Mouse (Mus musculus) liver, adult 2 months (tissue): ENCODE data around the gene Wdr66. TPM values are rescaled to one million over a fixed set of nuclear protein-coding genes. Genes with fewer than 3 reads are reported as not detected.

ENCODE experiments used
- DNase-seq: peaks from one replicate; pipeline ENCODE4 v3.0.0-alpha.2; 2011; ENCODE audit warnings: low read depth, low spot score; ENCODE audit errors: extremely low read depth
- H3K27ac ChIP-seq: fragments of 200-500 bp; replicated peaks from 2 replicates; pipeline ENCODE4 v1.5.1; 2012; ENCODE audit warnings: low read depth, mild to moderate bottlenecking, control low read depth, inconsistent platforms, low read length; ENCODE audit not compliant: insufficient read depth
- H3K27me3 ChIP-seq: fragments of 200-500 bp; 2 replicates; pipeline ENCODE4 v1.6.1; 2012; ENCODE audit warnings: mild to moderate bottlenecking, moderate library complexity, low read length, inconsistent platforms; ENCODE audit not compliant: control insufficient read depth, insufficient read depth
- H3K36me3 ChIP-seq: fragments of 200-500 bp; 2 replicates; pipeline ENCODE4 v1.6.1; 2012; ENCODE audit warnings: low read length, inconsistent platforms; ENCODE audit not compliant: control insufficient read depth, insufficient read depth
- H3K4me1 ChIP-seq: fragments of 200-500 bp; 2 replicates; pipeline ENCODE4 v1.6.1; 2011; ENCODE audit warnings: low read length; ENCODE audit not compliant: control insufficient read depth, insufficient read depth
- H3K4me3 ChIP-seq: fragments of 200-500 bp; 2 replicates; pipeline ENCODE4 v1.5.1; 2011; ENCODE audit warnings: low read depth, mild to moderate bottlenecking, control low read depth, low read length, moderate library complexity; ENCODE audit not compliant: insufficient read depth
- H3K79me2 ChIP-seq: fragments of 200-500 bp; 2 replicates; pipeline ENCODE4 v1.6.1; 2012; ENCODE audit warnings: inconsistent platforms, mild to moderate bottlenecking, low read length, moderate library complexity; ENCODE audit not compliant: control insufficient read depth, insufficient read depth
- H3K9ac ChIP-seq: fragments of 200-500 bp; 2 replicates; pipeline ENCODE4 v1.6.1; 2012; ENCODE audit warnings: low read depth, mild to moderate bottlenecking, control low read depth, inconsistent platforms, low read length
- CTCF ChIP-seq: fragments of 200-500 bp; IDR thresholded peaks from 2 replicates; pipeline ENCODE4 v1.5.1; 2011; ENCODE audit warnings: low read depth, low read length, control low read depth
- POLR2A ChIP-seq: fragments of 200-500 bp; IDR thresholded peaks from 2 replicates; pipeline ENCODE4 v1.6.1; 2011; ENCODE audit warnings: low read length, control low read depth; ENCODE audit not compliant: insufficient read depth; ENCODE audit errors: extremely low read depth
- WGBS: fragments of 180-500 bp; shearing (Covaris S2); methylation state at CpG from one replicate; pipeline ENCODE4 v1.1.7; 2018; 5-methylcytosine and 5-hydroxymethylcytosine counted together
- polyA plus RNA-seq: library from polyadenylated mRNA; depleted of rRNA; stranded (reverse); fragments of >200 nt; gene quantifications from 2 replicates; pipeline ENCODE4 v1.2.3, GENCODE M21; 2012; rRNA removed
- total RNA-seq: library from RNA; depleted of rRNA; stranded (reverse); fragments of >200 nt; gene quantifications from 2 replicates; pipeline ENCODE4 v1.2.3, GENCODE M21; 2014; rRNA removed

Gene Wdr66
- total and polyA plus RNA-seq, 2 experiments = 0.37 to 0.60 TPM

GRCm38 (mm10) chr5:123368869-123369488 lies 117.1 kb downstream of the Wdr66 start:
- 81% methylated on average over 13 of the region's 13 CpGs for WGBS
- Histone ChIP-seq H3K36me3 (peaks cover 13% of the 10 kb centered on the region), H3K9ac (no peak overlapping the region), H3K79me2 (no peaks in the 10 kb centered on the region), H3K4me1 (peaks cover 2% of the 10 kb centered on the region), H3K4me3 (no peak overlapping the region), H3K27me3 (no peaks in the 10 kb centered on the region), H3K27ac (no peak overlapping the region)
- peak; percentile 25 for DNase-seq
- TF ChIP-seq POLR2A (no peak), CTCF (peak; percentile 93)

DNA sequence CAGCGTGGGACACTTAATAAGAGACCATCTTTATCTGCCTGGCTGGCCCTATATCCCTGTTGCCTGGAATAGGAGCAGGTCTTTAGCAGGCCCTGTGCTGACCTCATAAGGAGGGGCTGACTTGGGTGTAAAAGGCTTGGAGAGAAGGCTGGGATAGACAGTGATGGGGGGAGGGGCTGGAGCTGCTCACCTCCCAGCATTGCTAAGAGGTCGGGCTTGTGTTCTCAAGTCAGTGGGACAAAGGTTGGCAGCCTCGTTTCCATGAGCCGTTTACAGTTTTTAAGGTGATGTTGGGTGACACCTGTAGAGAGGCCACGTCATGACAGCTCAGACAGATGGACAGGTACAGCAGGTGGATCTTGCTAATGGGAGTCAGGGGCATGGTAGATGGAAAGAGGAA lies 118.1 kb downstream of the Wdr66 start:
- Histone ChIP-seq H3K36me3 (peaks cover 13% of the 10 kb centered on the region), H3K4me3 (no peak overlapping the region), H3K27ac (no peak overlapping the region), H3K4me1 (no peaks in the 10 kb centered on the region; the same call in 1 of the 2 replicates), H3K79me2 (no peaks in the 10 kb centered on the region), H3K27me3 (no peaks in the 10 kb centered on the region), H3K9ac (no peak overlapping the region)
- TF ChIP-seq CTCF = no peak
- WGBS = 77% methylated on average over 5 of the region's 5 CpGs
- DNase-seq = no peak

DNA sequence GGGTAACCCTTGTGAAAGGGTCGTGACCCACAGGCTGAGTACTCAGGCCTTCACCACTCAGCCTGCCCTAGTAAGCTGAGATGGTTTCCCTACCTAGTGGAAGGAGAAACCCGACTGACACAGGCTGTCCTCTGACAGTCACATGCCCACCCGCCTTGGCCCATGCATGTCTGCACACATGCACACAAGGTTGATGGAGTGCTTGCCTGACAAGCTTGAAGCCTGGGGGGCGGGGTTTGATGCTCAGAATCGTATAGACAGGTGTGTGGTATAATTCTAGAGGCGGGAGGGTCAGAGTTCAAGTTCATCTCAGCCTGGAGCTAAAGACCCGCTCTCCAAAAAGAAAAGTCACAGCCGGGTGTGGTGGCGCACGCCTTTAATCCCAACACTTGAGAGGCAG lies 123.4 kb downstream of the Wdr66 start:
- H3K27ac ChIP-seq = no peak overlapping the region
- WGBS = 94% methylated on average over 10 of the region's 10 CpGs
- H3K79me2 ChIP-seq = no peaks in the 10 kb centered on the region
- H3K4me1 ChIP-seq = peaks cover 2% of the 10 kb centered on the region; the same call in 1 of the 2 replicates
- H3K27me3 ChIP-seq = no peaks in the 10 kb centered on the region
- no peak overlapping the region for H3K9ac ChIP-seq
- H3K36me3 ChIP-seq = peaks cover 11% of the 10 kb centered on the region
- TF ChIP-seq POLR2A = no peak
- TF ChIP-seq CTCF = no peak
- DNase-seq = no peak
- H3K4me3 ChIP-seq = no peak overlapping the region

DNA sequence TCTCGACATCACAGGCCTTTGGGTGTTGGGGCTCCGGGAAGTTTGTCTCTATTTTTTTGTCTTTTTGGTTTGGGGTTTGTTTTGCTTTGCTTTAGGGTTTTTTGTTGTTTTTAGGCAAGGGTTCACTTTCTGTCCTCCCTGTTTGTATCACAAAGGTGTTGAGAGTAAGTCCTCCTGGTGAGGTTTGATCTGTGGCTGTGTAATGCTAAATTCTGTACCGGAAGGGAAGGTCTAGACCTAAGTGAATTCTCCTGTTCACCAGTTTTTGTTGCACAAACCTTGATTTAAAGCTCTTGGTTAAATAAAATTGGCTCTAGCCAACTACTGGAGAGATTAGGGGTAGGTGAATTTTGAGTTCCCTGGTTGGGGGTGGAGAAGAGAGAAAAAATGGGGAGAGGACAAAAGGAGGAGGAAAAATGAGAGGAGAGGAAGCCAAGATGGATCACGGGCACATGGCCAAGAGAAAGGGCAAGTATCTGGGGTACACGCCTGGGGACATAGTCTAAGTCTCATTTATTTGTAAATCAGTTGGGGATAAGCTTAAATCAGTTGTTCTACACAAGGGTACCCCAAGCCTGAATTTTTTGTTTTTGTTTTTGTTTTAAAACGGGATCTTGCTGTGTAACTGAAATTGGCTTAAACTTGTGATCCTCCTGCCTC lies 124.0 kb downstream of the Wdr66 start:
- TF ChIP-seq CTCF (no peak), POLR2A (no peak)
- WGBS = 71% methylated on average over 6 of the region's 6 CpGs
- Histone ChIP-seq H3K36me3 (peaks cover 11% of the 10 kb centered on the region), H3K27ac (no peak overlapping the region), H3K27me3 (no peaks in the 10 kb centered on the region), H3K9ac (no peak overlapping the region), H3K4me1 (peaks cover 2% of the 10 kb centered on the region; the same call in 1 of the 2 replicates), H3K4me3 (no peak overlapping the region), H3K79me2 (no peaks in the 10 kb centered on the region)
- DNase-seq = no peak

- Histone ChIP-seq H3K4me3 (no peak overlapping the region), H3K27ac (peak overlapping the region; percentile 84; the same call in 1 of the 2 replicates), H3K4me1 (peaks cover 2% of the 10 kb centered on the region; the same call in 1 of the 2 replicates), H3K79me2 (no peaks in the 10 kb centered on the region), H3K9ac (no peak overlapping the region), H3K27me3 (no peaks in the 10 kb centered on the region), H3K36me3 (peaks cover 4% of the 10 kb centered on the region)
- WGBS = 54% methylated on average over 10 of the region's 10 CpGs
- peak; percentile 44 for DNase-seq
- TF ChIP-seq CTCF (no peak), POLR2A (no peak)
Measured at GRCm38 (mm10) chr5:123376569-123376968, 124.7 kb downstream of the Wdr66 start.

Other genes with a start within 250 kb of the Wdr66 start
- gene Orai1, start 237.0 kb upstream of the Wdr66 start, total RNA-seq = 4.2 and 5.8 TPM in 2 replicates
- 39.3 and 43.1 TPM in 2 replicates for gene Orai1, start 237.0 kb upstream of the Wdr66 start, polyA plus RNA-seq
- not detected in 2 replicates for gene Morn3, start 205.1 kb upstream of the Wdr66 start, total RNA-seq
- gene Morn3, start 205.1 kb upstream of the Wdr66 start, polyA plus RNA-seq = not detected in 2 replicates
- gene Tmem120b, start 183.7 kb upstream of the Wdr66 start, total RNA-seq = 2.7 and 3.4 TPM in 2 replicates
- gene Tmem120b, start 183.7 kb upstream of the Wdr66 start, polyA plus RNA-seq = 2.0 and 3.8 TPM in 2 replicates
- 0.09 and 0.87 TPM in 2 replicates for gene Rhof, start 119.4 kb upstream of the Wdr66 start, total RNA-seq
- gene Rhof, start 119.4 kb upstream of the Wdr66 start, polyA plus RNA-seq = 0.61 and 0.86 TPM in 2 replicates
- 1.8 and 3.8 TPM in 2 replicates for gene Setd1b, start 109.9 kb upstream of the Wdr66 start, total RNA-seq
- 6.0 and 7.2 TPM in 2 replicates for gene Setd1b, start 109.9 kb upstream of the Wdr66 start, polyA plus RNA-seq
- gene Psmd9, start 82.7 kb upstream of the Wdr66 start, total RNA-seq = 29.8 and 39.8 TPM in 2 replicates
- gene Psmd9, start 82.7 kb upstream of the Wdr66 start, polyA plus RNA-seq = 26.4 and 28.5 TPM in 2 replicates
- gene Hpd, start 69.4 kb upstream of the Wdr66 start, total RNA-seq = 3,614 and 3,656 TPM in 2 replicates
- 3,813 and 5,374 TPM in 2 replicates for gene Hpd, start 69.4 kb upstream of the Wdr66 start, polyA plus RNA-seq
- 3.0 and 4.0 TPM in 2 replicates for gene Bcl7a, start 91.7 kb downstream of the Wdr66 start, total RNA-seq
- gene Bcl7a, start 91.7 kb downstream of the Wdr66 start, polyA plus RNA-seq = 3.0 and 3.8 TPM in 2 replicates
- 2.0 and 2.7 TPM in 2 replicates for gene Mlxip, start 142.7 kb downstream of the Wdr66 start, total RNA-seq
- 3.6 and 5.1 TPM in 2 replicates for gene Mlxip, start 142.7 kb downstream of the Wdr66 start, polyA plus RNA-seq
- gene Lrrc43, start 237.2 kb downstream of the Wdr66 start, total RNA-seq = not detected in 2 replicates
- gene Lrrc43, start 237.2 kb downstream of the Wdr66 start, polyA plus RNA-seq = not detected in 2 replicates
- gene Il31, start 237.4 kb downstream of the Wdr66 start, total RNA-seq = not detected in 2 replicates
- not detected in 2 replicates for gene Il31, start 237.4 kb downstream of the Wdr66 start, polyA plus RNA-seq